Mouse (Mus musculus) left cerebral cortex, adult 8-10 months (tissue): ENCODE measurements around the gene Dyrk4. TPM values are rescaled to one million over a fixed set of nuclear protein-coding genes. Genes with fewer than 3 reads are reported as not detected.

Experiments used
- total RNA-seq, 4 experiments: library from RNA; stranded (reverse); gene quantifications; 2 replicates each; pipeline ENCODE4 v1.2.4; 2022

The Dyrk4 gene
- total RNA-seq, 4 experiments from 2014 or later = 0.30 to 0.49 (median 0.41) TPM; not detected in 1

Other genes with a start within 250 kb of the Dyrk4 start
- 10 to 100 TPM; 73.3 to 81.8 (median 75.4) TPM for gene Kcna6, start 181.2 kb downstream of the Dyrk4 start, total RNA-seq
- gene Ndufa9, start 72.7 kb downstream of the Dyrk4 start, total RNA-seq = 100 to 1,000 TPM; 155 to 170 (median 160) TPM
- under 1 TPM; 0.11 to 0.26 (median 0.18) TPM for gene Akap3, start 68.7 kb downstream of the Dyrk4 start, total RNA-seq
- 1 to 10 TPM; 2.0 to 4.2 (median 3.5) TPM for gene Rad51ap1, start 17.7 kb upstream of the Dyrk4 start, total RNA-seq
- 10 to 100 TPM; 41.7 to 44.9 (median 42.5) TPM for gene D6Wsu163e, start 18.1 kb upstream of the Dyrk4 start, total RNA-seq
- gene Fgf6, start 93.7 kb upstream of the Dyrk4 start, total RNA-seq = under 1 TPM in 1 of 4 experiments, not detected in 3; 0.11 TPM
- under 1 TPM in 3 of 4 experiments, not detected in 1; 0.39 to 0.84 (median 0.71) TPM for gene Fgf23, start 151.1 kb upstream of the Dyrk4 start, total RNA-seq
- gene Tigar, start 187.7 kb upstream of the Dyrk4 start, total RNA-seq = 10 to 100 TPM; 23.1 to 25.8 (median 24.3) TPM
- 10 to 100 TPM; 63.0 to 86.8 (median 73.0) TPM for gene Ccnd2, start 230.4 kb upstream of the Dyrk4 start, total RNA-seq